Mouse (Mus musculus): Measurements from ENCODE around the gene Plcb4.

DNA sequence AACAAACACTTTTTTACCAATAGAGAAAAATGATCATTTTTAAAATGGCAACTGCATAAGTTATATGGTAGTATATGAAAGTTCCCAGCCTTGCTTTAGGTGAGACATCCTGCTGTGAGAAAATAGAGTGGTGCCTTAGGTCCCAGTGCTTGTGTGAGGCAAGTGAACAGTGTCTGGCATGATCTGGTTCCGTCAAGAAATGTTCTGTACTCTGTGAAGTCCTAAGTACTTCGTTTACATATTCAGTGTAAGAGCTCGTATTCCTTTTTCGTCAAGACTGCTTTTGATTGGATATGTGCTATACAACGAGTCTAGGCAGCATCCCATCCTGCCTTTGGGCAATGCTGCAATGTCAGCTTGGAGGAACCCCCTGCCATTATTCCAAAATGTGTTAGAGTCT lies 342.1 kb downstream of the Plcb4 start:
- TF ChIP-seq CTCF (conservative IDR thresholded peaks at IDR 0.05; ENCODE audit: insufficient read depth, insufficient read length, low read depth, low read length) (no peak), POLR2A (IDR thresholded peaks at IDR 0.05; ENCODE audit: low read depth, low read length) (no peak)
